In the genomic region with DNA sequence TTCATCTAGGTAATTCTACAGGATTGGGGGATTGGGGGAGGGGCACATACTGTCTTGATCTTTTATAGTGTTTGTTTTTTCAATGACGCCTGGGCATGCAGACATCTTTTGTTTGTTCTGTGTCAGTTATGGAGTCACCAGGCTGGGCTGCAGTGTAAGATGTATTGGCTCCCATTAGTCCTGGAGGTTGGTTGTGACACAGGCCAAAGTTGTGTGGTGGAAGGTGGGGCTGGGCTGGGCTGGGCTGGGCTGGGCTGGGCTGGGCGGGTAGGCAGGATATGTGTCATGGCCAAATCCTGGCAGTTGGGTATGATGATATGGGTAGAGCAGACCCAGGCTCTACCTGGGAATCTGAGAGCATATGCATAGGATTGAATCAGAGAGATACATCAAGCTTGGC, we compare ENCODE assay signal across 22 mouse cellular contexts. TPM values are rescaled to one million over a fixed set of nuclear protein-coding genes. Genes with fewer than 3 reads are reported as not detected.
"Had no signal": no experiment of that assay in that cellular context is flagged by ENCODE, and none has a peak within 500 bp of the region (broad histone marks: within the 10 kb centered on the region; RNA-seq: fewer than 3 reads in every experiment).

No protein-coding gene starts in this region.

- ATAC-seq: midbrain, embryonic 15.5 days had no signal

- H3K4me2 ChIP-seq: kidney, embryonic 15.5 days; limb, embryonic 13.5 days; liver, embryonic 13.5 days; lung, embryonic 15.5 days; midbrain, embryonic 15.5 days; neural tube, embryonic 13.5 days had no signal

- DNase-seq: kidney, adult 11 months; kidney, adult 8-10 months; kidney, postnatal 10 days; kidney, postnatal 4 days; layer of hippocampus, adult 9-11 months; liver; liver, embryonic 13.5 days; lung, postnatal 10 days; lung, postnatal 36 days; retina, postnatal 1 day; thymus, postnatal 25 days had no signal

- H3K36me3 ChIP-seq: kidney, embryonic 15.5 days; limb, embryonic 10.5 days; limb, embryonic 13.5 days; liver, embryonic 13.5 days; lung, embryonic 15.5 days; midbrain, embryonic 10.5 days; midbrain, embryonic 15.5 days; neural tube, embryonic 13.5 days had no signal

- H3K27me3 ChIP-seq: kidney, embryonic 15.5 days; limb, embryonic 13.5 days; liver, embryonic 13.5 days; lung, embryonic 15.5 days; midbrain, embryonic 15.5 days; neural tube, embryonic 13.5 days had no signal

- H3K4me3 ChIP-seq: kidney, embryonic 15.5 days; layer of hippocampus, adult 2 months; limb, embryonic 10.5 days; limb, embryonic 13.5 days; liver, embryonic 13.5 days; lung, embryonic 15.5 days; midbrain, embryonic 10.5 days; midbrain, embryonic 15.5 days; neural tube, embryonic 13.5 days had no signal

- H3K27ac ChIP-seq: kidney, embryonic 15.5 days; layer of hippocampus, adult 2 months; limb, embryonic 10.5 days; limb, embryonic 13.5 days; liver, embryonic 13.5 days; lung, embryonic 15.5 days; midbrain, embryonic 10.5 days; midbrain, embryonic 15.5 days; neural tube, embryonic 13.5 days had no signal

- H3K4me1 ChIP-seq: kidney, embryonic 15.5 days; limb, embryonic 10.5 days; limb, embryonic 13.5 days; liver, embryonic 13.5 days; lung, embryonic 15.5 days; midbrain, embryonic 10.5 days; midbrain, embryonic 15.5 days; neural tube, embryonic 13.5 days had no signal

- H3K9me3 ChIP-seq: kidney, embryonic 15.5 days; limb, embryonic 10.5 days; limb, embryonic 13.5 days; liver, embryonic 13.5 days; lung, embryonic 15.5 days; midbrain, embryonic 15.5 days; neural tube, embryonic 13.5 days had no signal

- H3K9ac ChIP-seq: kidney, embryonic 15.5 days; limb, embryonic 13.5 days; liver, embryonic 13.5 days; lung, embryonic 15.5 days; midbrain, embryonic 15.5 days; neural tube, embryonic 13.5 days had no signal

RNA-seq across cellular contexts. Expression of a gene that starts 31.2 kb away (rescaled TPM):
- polyA plus RNA-seq: kidney, embryonic 15.5 days; limb, embryonic 10.5 days; limb, embryonic 13.5 days; liver, embryonic 13.5 days; liver, embryonic 16.5 days; lung, embryonic 15.5 days; midbrain, embryonic 10.5 days; midbrain, embryonic 15.5 days; neural tube, embryonic 13.5 days; stomach, embryonic 14.5 days; thymus, postnatal 0 days had no signal
